Mouse (Mus musculus) c-Kit-positive CD71-positive TER-119-positive erythroid progenitor cells, embryonic 14.5 days (primary cell): ENCODE measurements at regions not wholly inside any gene's neighbourhood (a gene's known extent, or its start where the extent isn't known, plus 50 kb on each side); places are given as distances from the start of the nearest gene placed in this dataset.

Source experiments
- DNase-seq: peaks from one replicate; pipeline ENCODE4 v3.0.0-alpha.2; 2013; ENCODE audit warnings: low spot score

DNA sequence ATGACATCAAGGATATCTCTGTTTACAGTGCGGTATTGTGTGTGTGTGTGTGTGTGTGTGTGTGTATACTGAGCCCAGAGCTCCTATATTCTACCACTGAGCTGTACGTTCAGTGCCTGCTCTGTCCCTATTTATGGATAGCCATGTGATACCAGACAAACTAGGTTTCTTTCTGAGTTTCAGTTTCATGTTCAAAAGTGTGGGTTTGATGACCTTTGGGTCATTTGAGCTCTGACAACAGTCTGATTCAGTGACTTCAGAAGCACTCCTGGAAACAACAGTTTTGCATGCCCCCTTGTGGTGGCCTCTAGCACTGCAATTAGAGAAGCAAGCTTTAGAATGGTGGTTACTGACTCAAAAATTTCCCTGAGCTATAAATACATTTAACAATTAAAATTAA is 50.9 kb upstream of the Tent2 start:
- DNase-seq = peak; percentile 74

DNA sequence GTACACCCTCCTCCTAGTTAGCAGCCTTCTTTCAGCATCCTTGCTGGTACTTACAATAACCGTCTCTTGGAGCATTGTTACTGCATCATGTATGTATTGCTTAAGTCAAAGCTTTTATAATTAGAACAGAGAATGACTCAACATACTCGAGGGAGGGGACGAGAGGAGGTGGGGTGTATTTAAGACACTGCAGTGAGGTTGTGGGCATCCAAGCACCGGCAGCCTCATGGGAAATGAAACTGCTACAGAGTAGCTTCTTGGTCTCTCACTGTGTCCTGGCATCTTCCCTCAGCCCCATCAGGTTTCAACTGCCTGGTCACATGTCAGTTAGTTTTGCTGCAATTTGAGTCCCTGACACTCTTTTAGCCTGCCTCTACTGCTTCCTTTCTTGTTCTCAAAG is 50.7 kb upstream of the Homer1 start:
- DNase-seq = no peak
